Mouse (Mus musculus): ENCODE results near the gene Rhox10. TPM values are rescaled to one million over a fixed set of nuclear protein-coding genes. Genes with fewer than 3 reads are reported as not detected.
"Not testable (repeated sequence)": the region's sequence is repeated elsewhere in the genome, so short reads cannot be mapped to it uniquely, and the experiment has no call there.

Gene Rhox10
- total RNA-seq (2021), result not detected

DNA sequence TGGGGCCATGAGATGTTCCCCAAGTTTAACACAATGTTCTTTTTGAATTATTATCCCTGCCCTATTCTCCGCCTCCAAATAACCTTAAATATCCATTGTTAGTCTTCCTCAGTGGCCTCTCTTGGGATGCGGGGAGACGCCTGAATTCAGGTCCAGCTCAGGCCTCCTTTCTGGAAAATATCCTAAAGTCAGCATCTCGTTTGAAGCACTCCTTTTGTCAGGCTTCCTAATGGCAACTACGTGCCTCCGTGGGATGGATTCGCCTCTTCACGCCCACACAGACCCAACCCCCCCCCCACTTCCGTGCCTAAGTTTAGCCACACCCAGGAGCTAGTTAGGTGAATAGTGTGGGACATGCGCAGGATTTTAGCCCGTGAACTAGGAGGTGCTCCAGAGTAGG is at the start of gene Rhox10:
TSS of gene Rhox10 (plus strand) at position 301 of the 400 bp plus-strand sequence.
- DNase-seq (ENCODE audit: low spot score in 2 of 2), result no peak
- intact Hi-C loops (cut with DNase I), result no loop called here

DNA sequence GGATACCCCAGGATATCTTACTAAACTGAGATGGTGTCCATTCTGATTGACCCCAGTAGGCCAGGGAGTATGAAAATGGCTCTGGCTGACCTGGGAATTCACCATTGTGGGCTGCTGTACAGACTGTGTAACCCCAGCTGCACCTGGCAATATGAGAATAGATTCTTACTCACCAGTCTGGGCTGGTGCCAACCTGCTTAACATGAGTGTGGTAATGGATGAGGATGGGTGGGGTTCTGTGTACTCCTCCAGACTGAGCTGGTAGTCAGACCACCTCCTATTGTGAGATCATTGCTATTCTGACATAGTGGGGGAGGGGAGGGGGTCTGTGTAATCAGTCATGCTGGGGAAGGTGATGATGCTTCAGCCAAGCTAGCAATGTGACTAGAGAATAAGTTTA is 47.7 kb upstream of the Rhox10 start, which contains the start of gene Btg1-ps1:
TSS of gene Btg1-ps1 (minus strand) at position 219 of the 400 bp plus-strand sequence.
- intact Hi-C loops (cut with DNase I), result not testable (repeated sequence)

DNA sequence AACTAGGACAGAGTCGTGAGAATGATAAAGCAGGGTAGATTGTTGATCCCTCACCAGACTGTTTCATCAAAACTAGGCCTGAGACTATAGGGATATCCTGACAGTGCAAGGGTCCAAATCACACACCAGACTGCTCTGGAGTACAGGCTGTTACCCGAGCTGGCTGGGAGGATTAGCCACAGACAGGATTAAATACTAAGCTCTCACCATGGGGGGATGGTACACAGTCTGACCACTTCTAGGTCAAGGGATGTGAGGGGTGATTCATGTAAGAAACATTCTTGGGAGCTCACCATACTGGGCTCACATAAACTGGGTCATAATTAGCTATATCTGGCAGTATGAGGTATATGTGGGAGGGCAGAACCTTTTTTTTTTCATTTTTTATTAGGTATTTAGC is 32.4 kb upstream of the Rhox10 start:
- intact Hi-C loops (cut with DNase I), result no loop called here
- no peak for DNase-seq (ENCODE audit: low spot score in 2 of 2)

More for the DNA sequence above, 47.7 kb upstream of the Rhox10 start, which contains the start of gene Btg1-ps1:
- DNase-seq (ENCODE audit: low spot score in 2 of 2), result not testable (repeated sequence)

DNA sequence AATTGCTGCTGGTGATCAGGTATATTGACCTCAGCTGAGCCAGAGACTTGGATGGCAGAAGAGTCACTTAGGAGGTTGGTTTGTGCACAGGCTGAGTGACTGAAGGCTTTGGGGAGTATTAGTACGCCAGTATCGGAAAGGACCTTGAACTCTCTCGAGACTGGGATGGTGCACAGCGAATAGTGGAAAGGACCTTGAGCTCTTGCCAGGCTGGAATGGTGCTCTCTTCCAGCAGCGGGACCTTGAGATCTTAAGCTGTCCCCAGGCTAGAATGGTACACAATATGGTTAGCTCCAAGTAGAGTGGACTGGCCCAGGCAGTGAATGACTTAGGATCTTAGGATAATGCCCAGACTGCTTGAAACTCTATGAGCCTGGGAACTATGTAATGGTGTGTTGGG is 26.6 kb upstream of the Rhox10 start:
- DNase-seq (ENCODE audit: low spot score in 2 of 2), result no peak
- intact Hi-C loops (cut with DNase I), result no loop called here

DNA sequence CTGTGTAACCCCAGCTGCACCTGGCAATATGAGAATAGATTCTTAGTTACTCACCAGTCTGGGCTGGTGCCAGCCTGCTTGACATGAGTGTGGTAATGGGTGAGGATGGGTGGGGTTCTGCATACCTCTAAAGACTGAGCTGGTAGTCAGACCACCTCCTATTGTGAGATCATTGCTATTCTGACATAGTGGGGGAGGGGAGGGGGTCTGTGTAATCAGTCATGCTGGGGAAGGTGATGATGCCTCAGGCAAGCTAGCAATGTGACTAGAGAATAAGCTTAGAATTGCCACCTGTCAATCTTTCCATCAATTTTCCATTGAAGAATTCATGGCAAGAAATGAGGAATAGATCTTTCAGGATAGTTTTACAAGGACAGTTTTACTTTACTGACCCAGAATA is 23.3 kb upstream of the Rhox10 start, which contains the start of gene Btg1-ps2:
TSS of gene Btg1-ps2 (minus strand) at position 101 of the 400 bp plus-strand sequence.
- intact Hi-C loops (cut with DNase I), result not testable (repeated sequence)

DNA sequence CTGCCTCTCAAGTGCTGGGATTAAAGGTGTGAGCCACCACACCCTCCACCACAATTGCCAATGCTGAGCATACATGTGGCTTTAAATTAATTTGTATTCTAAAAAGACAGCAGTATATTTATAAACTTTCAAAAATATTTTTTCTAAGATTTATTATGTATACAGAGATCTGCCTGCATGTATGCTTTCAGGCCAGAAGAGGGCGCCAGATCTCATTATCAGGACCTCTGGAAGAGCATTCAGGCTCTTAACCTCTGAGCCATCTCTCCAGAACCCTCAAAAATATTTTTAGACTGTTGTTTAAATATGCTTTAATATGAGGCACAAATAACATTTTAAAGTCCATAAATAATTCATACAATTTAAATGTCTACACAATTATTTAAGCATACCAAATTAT is 4.7 kb upstream of the Rhox10 start:
- intact Hi-C loops (cut with DNase I), result no loop called here
- DNase-seq (ENCODE audit: low spot score in 2 of 2), result no peak

More for the DNA sequence above, 23.3 kb upstream of the Rhox10 start, which contains the start of gene Btg1-ps2:
- not testable (repeated sequence) for DNase-seq (ENCODE audit: low spot score in 2 of 2)

DNA sequence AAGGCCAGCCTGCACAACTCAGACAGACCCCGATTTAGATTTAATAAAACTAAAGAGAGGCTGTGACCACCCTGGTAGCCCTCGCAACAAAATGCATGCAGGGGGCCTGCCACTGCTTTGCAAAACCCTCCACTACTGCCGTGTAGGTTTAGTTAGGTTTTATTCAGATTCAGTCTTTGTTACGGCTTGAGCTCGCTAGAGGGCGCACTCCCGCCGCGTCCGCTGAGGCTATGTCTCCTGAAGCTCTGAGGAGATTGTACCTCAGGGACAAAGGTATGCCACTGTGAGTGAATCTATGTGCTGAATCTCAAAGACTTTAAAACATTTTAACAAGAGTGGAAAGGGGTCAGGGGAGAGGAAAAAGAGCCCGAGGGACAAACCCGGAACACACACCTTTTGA is 18.0 kb downstream of the Rhox10 start:
- DNase-seq (ENCODE audit: low spot score in 2 of 2), result peak; percentile 21 to 23
- intact Hi-C loops (cut with DNase I), result loop anchor here (10.0 kb wide), 1 partner anchor 351 kb away; no protein-coding TSS in a partner anchor

DNA sequence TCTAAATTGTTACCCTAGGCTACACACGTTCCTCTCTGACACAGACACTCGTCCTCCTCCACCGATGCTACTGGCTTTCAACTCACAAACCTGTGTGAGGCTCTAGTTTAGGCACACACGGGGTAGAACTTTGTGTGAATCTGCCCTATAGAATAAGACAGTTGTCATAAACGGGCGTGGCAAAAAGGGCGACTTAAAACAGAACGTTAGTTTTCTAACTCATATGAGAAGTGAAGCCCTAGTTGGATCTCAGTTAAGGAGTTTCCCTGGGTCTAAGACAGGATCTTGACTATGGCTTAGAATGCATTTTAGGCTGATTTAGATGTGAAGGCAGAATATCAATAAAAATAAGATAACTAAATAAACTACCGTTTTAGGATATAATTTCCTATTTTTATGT is 18.8 kb downstream of the Rhox10 start, which contains the start of gene Rhox11:
TSS of gene Rhox11 (minus strand) at position 101 of the 400 bp plus-strand sequence.
- DNase-seq (ENCODE audit: low spot score in 2 of 2), result no peak
- intact Hi-C loops (cut with DNase I), result loop anchor here (5.0 to 10.0 kb wide), 2 partner anchors 92 to 350 kb away; no protein-coding TSS in a partner anchor

DNA sequence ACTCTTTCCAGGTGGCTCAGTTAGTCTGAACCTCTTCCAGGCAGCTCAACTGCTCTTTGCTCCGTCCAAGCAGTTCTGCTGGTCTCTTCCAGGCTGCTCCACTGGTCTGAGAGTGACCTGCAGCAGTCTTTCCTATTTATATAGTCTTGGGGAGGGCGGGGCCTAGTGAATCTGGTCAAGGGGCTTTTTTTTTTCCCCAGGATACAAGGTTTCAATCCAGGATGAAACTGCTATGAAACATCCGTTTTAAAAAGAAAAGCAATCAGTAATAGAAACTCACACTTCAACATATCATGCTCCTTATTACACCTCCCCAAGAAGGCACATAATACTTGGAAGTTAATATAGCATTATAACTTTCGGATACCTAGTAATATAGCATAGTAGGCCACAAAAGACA is 44.5 kb downstream of the Rhox10 start, which contains the start of gene Rhox12:
TSS of gene Rhox12 (minus strand) at position 101 of the 400 bp plus-strand sequence.
- no peak for DNase-seq (ENCODE audit: low spot score in 2 of 2)
- intact Hi-C loops (cut with DNase I), result no loop called here

DNA sequence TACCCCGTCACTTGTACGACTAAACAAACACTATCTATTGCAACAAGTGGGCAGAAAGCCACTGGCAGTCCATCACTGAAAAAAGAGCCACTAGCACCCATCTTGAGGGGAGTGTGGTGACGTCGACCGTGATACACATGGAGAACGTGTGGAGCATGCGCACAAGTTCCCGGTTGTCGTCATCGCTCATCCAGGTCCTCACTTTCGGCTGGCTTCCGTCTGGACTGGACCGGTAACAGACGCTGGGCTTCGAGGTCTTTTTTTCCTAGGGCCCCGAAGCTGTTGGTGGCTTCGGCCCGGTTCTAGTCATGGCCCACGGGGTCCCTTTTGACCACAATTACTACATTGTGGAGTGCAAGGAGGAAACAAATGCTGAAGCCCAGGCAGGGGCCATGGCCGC is 54.7 kb downstream of the Rhox10 start, which contains the start of gene Rhox13:
TSS of gene Rhox13 (plus strand) at position 238 of the 400 bp plus-strand sequence.
- no peak for DNase-seq (ENCODE audit: low spot score in 2 of 2)
- intact Hi-C loops (cut with DNase I), result no loop called here

Other genes with a start within 250 kb of the Rhox10 start
- not detected for gene Rhox6, start 239.6 kb upstream of the Rhox10 start, total RNA-seq (2021)
- not detected for gene Rhox7a, start 234.8 kb upstream of the Rhox10 start, total RNA-seq (2021)
- gene Rhox8, start 187.5 kb upstream of the Rhox10 start, total RNA-seq (2021), result not detected
- not detected for gene Rhox7b, start 169.2 kb upstream of the Rhox10 start, total RNA-seq (2021)
- gene Rhox9, start 164.7 kb upstream of the Rhox10 start, total RNA-seq (2021), result not detected
- not detected for gene Btg1-ps1, start 47.7 kb upstream of the Rhox10 start, total RNA-seq (2021)
- gene Btg1-ps2, start 23.4 kb upstream of the Rhox10 start, total RNA-seq (2021), result not detected
- gene Rhox11, start 18.7 kb downstream of the Rhox10 start, total RNA-seq (2021), result not detected
- gene Rhox12, start 44.4 kb downstream of the Rhox10 start, total RNA-seq (2021), result not detected
- not detected for gene Rhox13, start 54.7 kb downstream of the Rhox10 start, total RNA-seq (2021)
- gene Zbtb33, start 123.3 kb downstream of the Rhox10 start, total RNA-seq (2021), result 10 to 100 TPM; 21.3 to 25.2 TPM
- gene Tmem255a, start 186.0 kb downstream of the Rhox10 start, total RNA-seq (2021), result 10 to 100 TPM; 13.5 to 14.0 TPM
- not detected for gene Atp1b4, start 249.7 kb downstream of the Rhox10 start, total RNA-seq (2021)